Mouse (Mus musculus) bone marrow, adult 2 months (tissue): ENCODE results near the gene Pxt1.

Experiments
- CTCF ChIP-seq: fragments of 200-500 bp; IDR thresholded peaks from 2 replicates; pipeline ENCODE4 v1.5.1; 2011; ENCODE audit warnings: low read length, control low read depth; ENCODE audit not compliant: control insufficient read depth, insufficient read depth
- POLR2A ChIP-seq: fragments of 200-500 bp; IDR thresholded peaks from 2 replicates; pipeline ENCODE4 v1.6.1; 2011; ENCODE audit warnings: low read depth, mild to moderate bottlenecking, control low read depth, low read length, borderline replicate concordance; ENCODE audit not compliant: control insufficient read depth

DNA sequence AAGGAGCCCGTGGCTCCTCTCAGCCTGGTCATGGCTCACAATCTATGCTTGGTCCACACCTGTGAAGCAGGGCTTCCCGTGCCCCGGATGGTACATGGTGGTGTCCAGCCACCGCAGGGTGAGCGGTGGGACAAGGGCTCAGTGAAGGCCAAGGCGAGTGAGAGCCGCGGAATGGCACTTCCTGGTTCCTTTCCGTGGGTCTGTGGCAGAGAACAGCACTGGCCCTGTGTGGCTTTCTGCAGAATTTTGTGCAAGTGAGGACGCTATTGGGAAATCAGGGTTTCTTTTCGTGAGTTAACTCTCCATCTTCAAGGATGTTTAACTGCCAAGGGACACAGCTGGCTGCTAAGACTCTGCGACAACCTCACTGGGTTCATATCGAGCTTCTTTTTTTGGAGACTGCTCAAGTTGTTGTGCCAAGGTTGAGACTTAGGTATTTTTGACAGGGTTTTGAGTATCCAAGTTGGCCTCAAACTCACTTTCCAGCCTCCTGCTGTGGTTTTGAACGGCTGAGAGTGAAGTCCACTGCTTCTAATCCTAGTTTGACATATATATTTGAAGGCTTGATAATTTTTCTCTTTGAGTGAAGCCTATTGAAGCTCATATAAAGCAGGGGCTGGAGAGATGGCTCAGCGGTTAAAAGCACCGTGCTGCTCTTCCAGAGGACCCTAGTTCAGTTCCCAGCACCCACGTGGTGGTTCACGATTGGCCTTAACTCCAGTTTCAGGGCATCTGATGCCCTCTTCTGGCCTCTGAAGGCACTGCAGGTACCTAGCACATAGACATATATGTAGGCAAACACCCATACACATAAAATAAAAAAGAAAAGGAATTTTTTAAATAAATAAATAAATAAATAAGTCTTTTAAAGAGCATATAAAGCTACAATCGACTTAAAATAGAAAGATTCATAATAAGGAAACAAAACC lies 3.6 kb upstream of the Pxt1 start:
- peak; percentile 44; the same call in 1 of the 2 replicates for TF ChIP-seq POLR2A
- no peak for TF ChIP-seq CTCF
